Mouse (Mus musculus) heart, adult 2 months (tissue): ENCODE data around the gene Glud1.

Experiments used
- CTCF ChIP-seq: fragments of 200-600 bp; IDR thresholded peaks from 2 replicates; pipeline ENCODE4 v1.8.1; 2022; ENCODE audit warnings: antibody characterized with exemption, mild to moderate bottlenecking, moderate library complexity
- POLR2A ChIP-seq: fragments of 200-500 bp; IDR thresholded peaks from 2 replicates; pipeline ENCODE4 v1.6.1; 2011; ENCODE audit warnings: mild to moderate bottlenecking, low read depth, low read length, control low read depth; ENCODE audit not compliant: insufficient read depth

- TF ChIP-seq CTCF (no peak), POLR2A (no peak)
Measured at GRCm38 (mm10) chr14:34302681-34303242, 7.8 kb upstream of the Glud1 start.
